8 mouse cellular contexts compared by ENCODE assay signal in the genomic region with DNA sequence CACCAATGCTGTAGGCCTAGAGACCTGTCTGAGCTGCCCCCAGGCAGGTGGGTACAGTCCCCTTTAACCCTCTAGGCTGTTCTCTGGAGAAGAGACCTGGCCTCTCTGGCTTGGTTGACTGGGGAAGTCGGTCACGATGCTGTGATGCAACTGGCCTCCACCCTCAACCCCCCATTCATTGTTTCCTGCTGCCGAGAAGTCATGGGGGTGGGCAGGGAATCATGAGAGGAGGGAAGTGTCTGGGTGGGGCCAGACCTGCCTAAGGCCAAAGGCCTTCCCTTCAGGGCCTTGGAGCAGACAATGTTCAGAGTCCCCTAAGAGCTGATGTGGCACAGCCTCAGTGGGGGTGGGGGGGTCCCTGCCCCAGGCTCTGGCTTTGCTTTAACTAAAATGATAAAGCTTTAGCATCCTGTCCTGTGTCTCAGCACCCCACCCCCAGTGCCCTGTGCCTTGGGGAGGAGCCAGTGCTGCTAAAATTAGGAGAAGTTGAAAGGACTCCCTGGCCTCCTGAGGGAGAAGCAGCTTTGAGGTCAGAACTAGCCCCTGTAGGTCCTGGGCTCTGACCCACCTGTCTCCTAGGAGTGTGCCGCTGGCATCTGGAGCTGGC. TPM values are rescaled to one million over a fixed set of nuclear protein-coding genes. Genes with fewer than 3 reads are reported as not detected.
DNase-seq lines count a peak whose midpoint lies in the region; ATAC-seq and TF ChIP-seq lines count a peak whose summit lies in the region.

No protein-coding gene starts in this region.

- TF ChIP-seq CTCF in intestine, postnatal 0 days (IDR thresholded peaks at IDR 0.05; ENCODE audit: low read depth): no peak

- H3K27me3 ChIP-seq in intestine, postnatal 0 days (replicated peaks; ENCODE audit: control insufficient read depth, insufficient read depth, low read length): no peaks in the 10 kb centered on the region
- H3K27me3 ChIP-seq in lung, embryonic 16.5 days (ENCODE audit: control insufficient read depth, insufficient read depth, low read depth, low read length): no peaks in the 10 kb centered on the region
- H3K27me3 ChIP-seq in splenic B cell, adult 2 months (ENCODE audit: control insufficient read depth, insufficient read depth, low read length, poor library complexity, severe bottlenecking): no peaks in the 10 kb centered on the region

- peak overlapping the region; percentile 72 for H3K4me2 ChIP-seq in intestine, postnatal 0 days (replicated peaks; ENCODE audit: low read depth)
- peak overlapping the region; percentile 68 for H3K4me2 ChIP-seq in lung, embryonic 16.5 days (ENCODE audit: low read depth, low read length)

- DNase-seq in spleen, postnatal 4 days (ENCODE audit: low spot score in 2 of 2): peak; percentile 50 to 70
- no peak for DNase-seq in spleen, adult 18-20 months
- DNase-seq in heart, adult 11 months: peak; percentile 98
- peak; percentile 58 for DNase-seq in splenic B cell, adult 2 months (ENCODE audit: low read depth, low spot score)
- no peak for DNase-seq in cerebellum, postnatal 36 days
- no peak for DNase-seq in frontal cortex, postnatal 10 days (ENCODE audit: low spot score in 2 of 2)

- no peak for ATAC-seq in intestine, postnatal 0 days
- no peak for ATAC-seq in lung, embryonic 16.5 days (ENCODE audit: low read depth)

- no peaks in the 10 kb centered on the region for H3K9me3 ChIP-seq in intestine, postnatal 0 days (ENCODE audit: control insufficient read depth)
- no peaks in the 10 kb centered on the region for H3K9me3 ChIP-seq in lung, embryonic 16.5 days (ENCODE audit: control insufficient read depth, low read length)

- H3K4me1 ChIP-seq in intestine, postnatal 0 days (replicated peaks; ENCODE audit: control insufficient read depth, insufficient read depth, low read length): peaks cover 10% of the 10 kb centered on the region
- peaks cover 34% of the 10 kb centered on the region for H3K4me1 ChIP-seq in lung, embryonic 16.5 days (replicated peaks; ENCODE audit: control insufficient read depth, insufficient read depth, low read length)

- peak overlapping the region; percentile 37; the same call in 1 of the 2 replicates for H3K9ac ChIP-seq in intestine, postnatal 0 days (ENCODE audit: low read depth, low read length)
- H3K9ac ChIP-seq in lung, embryonic 16.5 days (ENCODE audit: low read length): peak overlapping the region; percentile 45

- H3K27ac ChIP-seq in intestine, postnatal 0 days (ENCODE audit: low read depth, low read length): peak overlapping the region; percentile 93
- 0 out of 2 replicates have a peak overlapping the region, but pooled peaks have one; percentile 24 for H3K27ac ChIP-seq in lung, embryonic 16.5 days (ENCODE audit: low read length)

- H3K36me3 ChIP-seq in intestine, postnatal 0 days (ENCODE audit: control insufficient read depth, insufficient read depth): peaks cover 23% of the 10 kb centered on the region
- H3K36me3 ChIP-seq in lung, embryonic 16.5 days (ENCODE audit: control insufficient read depth, insufficient read depth, low read length): peaks cover 6% of the 10 kb centered on the region
- H3K36me3 ChIP-seq in splenic B cell, adult 2 months (ENCODE audit: control insufficient read depth, insufficient read depth, low read length, poor library complexity, severe bottlenecking): 0 out of 2 replicates have a peak, but pooled peaks cover 4% of the 10 kb centered on the region

- WGBS in intestine, postnatal 0 days: 29% methylated on average over 4 of the region's 4 CpGs
- WGBS in lung, embryonic 16.5 days: 46% methylated on average over 4 of the region's 4 CpGs

- peak overlapping the region; percentile 76; the same call in 1 of the 2 replicates for H3K4me3 ChIP-seq in intestine, postnatal 0 days (ENCODE audit: low read depth, low read length)
- H3K4me3 ChIP-seq in lung, embryonic 16.5 days (ENCODE audit: low read length): no peak overlapping the region

RNA-seq across cellular contexts. Expression of gene Ubald2, which starts 2.9 kb away (rescaled TPM):
- 60.2 and 60.6 TPM in 2 replicates for polyA plus RNA-seq in intestine, postnatal 0 days (2015; fragmentation: Nextera tagmentation; extraction: Ambion mirVana)
- 41.3 and 43.2 TPM in 2 replicates for polyA plus RNA-seq in lung, embryonic 16.5 days (2015; fragmentation: Nextera tagmentation; extraction: Ambion mirVana)

RNA-seq across cellular contexts. Expression of gene Rnf157, which starts 24.0 kb away (rescaled TPM):
- 4.9 and 6.6 TPM in 2 replicates for polyA plus RNA-seq in intestine, postnatal 0 days (2015; fragmentation: Nextera tagmentation; extraction: Ambion mirVana)
- 3.5 and 4.0 TPM in 2 replicates for polyA plus RNA-seq in lung, embryonic 16.5 days (2015; fragmentation: Nextera tagmentation; extraction: Ambion mirVana)

RNA-seq across cellular contexts. Expression of gene Qrich2, which starts 29.2 kb away (rescaled TPM):
- 0.14 TPM in 1 of 2 replicates, not detected in the other for polyA plus RNA-seq in intestine, postnatal 0 days (2015; fragmentation: Nextera tagmentation; extraction: Ambion mirVana)
- polyA plus RNA-seq in lung, embryonic 16.5 days (2015; fragmentation: Nextera tagmentation; extraction: Ambion mirVana): 0.26 TPM in 1 of 2 replicates, not detected in the other

RNA-seq across cellular contexts. Expression of gene Prpsap1, which starts 57.2 kb away (rescaled TPM):
- 177 and 194 TPM in 2 replicates for polyA plus RNA-seq in intestine, postnatal 0 days (2015; fragmentation: Nextera tagmentation; extraction: Ambion mirVana)
- 167 and 177 TPM in 2 replicates for polyA plus RNA-seq in lung, embryonic 16.5 days (2015; fragmentation: Nextera tagmentation; extraction: Ambion mirVana)

Comparison
In these comparisons a context has a peak if more than half of its experiments do, and no peak if none do; other contexts are left out.
1. DNase-seq: peak in spleen, postnatal 4 days (2 of 2), heart, adult 11 months (single experiment) and splenic B cell, adult 2 months (single experiment); none in spleen, adult 18-20 months (0 of 2), cerebellum, postnatal 36 days (0 of 2) and frontal cortex, postnatal 10 days (0 of 2).